Mouse (Mus musculus): ENCODE data around the gene 1700047I17Rik2.
"Not testable (repeated sequence)": the region's sequence is repeated elsewhere in the genome, so short reads cannot be mapped to it uniquely, and the experiment has no call there.

The 1700047I17Rik2 gene

GRCm38 (mm10) chr12:55199306-55199705 is at the start of gene 1700047I17Rik2:
Gene 1700047I17Rik2 (plus strand): TSS chr12:55199592.
- not testable (repeated sequence) for DNase-seq

DNA sequence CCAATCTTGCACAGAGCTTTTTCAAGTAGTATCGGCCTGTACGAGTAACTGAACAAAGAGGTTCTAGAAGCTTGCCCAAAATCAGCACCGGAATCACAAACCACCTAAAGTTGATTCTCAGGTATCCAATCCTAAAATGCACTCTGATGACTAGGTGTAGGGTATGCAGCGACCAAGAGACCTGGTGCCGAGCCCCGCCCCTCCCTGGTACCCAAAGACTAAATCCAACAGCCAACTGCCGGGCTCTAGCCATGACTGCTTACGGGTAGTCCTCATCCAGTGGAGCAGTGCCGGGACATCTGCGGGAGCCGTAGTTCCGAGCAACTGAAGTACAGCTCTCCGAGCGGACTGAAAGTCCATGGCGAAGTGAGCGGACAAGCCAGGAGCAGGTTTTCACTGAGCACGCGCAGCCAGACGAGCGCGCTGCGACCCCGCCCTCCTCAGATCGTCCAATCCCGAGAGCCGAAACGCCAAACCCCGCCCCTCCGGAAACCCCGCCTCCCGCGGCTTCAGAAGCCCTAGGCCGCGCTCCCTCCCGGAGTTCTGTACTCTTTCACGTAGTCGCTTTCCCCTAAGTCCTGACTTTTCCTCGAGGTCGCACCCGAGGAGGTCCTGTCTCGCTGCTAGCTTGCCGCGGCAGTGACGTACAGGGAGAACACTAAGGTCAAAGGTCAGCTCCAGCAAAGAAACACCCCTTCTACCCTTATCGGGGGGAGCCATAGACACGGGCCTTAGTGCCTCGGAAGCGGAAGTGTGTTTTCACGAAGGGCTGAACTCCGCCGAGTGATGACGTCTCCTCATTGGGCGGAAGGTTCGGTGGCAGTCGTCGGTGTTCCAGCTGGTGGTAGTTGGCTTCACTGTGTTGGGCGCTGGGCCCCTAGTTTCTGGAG is 44.6 kb upstream of the 1700047I17Rik2 start, which contains the start of gene Srp54b:
Srp54b (plus strand) TSS at position 546 of the 890 bp plus-strand sequence.
- DNase-seq = not testable (repeated sequence)

GRCm38 (mm10) chr12:55155449-55155783 is 44.0 kb upstream of the 1700047I17Rik2 start:
- not testable (repeated sequence) for DNase-seq

DNA sequence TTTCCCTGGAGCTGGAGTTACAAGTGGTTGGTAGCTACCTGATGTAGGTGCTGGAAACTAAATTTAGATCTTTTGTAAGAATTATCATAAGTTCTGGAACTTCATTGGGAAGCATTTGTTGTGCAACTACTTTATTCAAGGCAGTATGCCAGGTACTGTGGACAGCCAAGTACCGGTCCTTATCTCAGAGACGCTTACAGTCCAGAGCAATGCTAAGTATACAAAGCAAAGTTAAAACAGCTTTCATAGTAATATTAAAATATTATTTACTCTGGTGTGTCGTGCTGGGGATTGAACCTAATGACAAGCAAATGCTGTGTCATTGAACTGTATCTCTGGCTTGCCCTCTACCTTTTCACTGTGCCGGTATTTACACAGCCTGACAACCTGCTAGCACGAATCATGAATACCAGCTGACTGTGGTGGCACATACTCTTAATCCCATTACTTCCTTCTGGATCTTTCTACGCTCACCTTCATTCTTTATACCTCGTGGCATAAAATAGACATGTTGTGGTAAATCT is 32.3 kb upstream of the 1700047I17Rik2 start:
- DNase-seq = not testable (repeated sequence)

- not testable (repeated sequence) for DNase-seq
Measured at GRCm38 (mm10) chr12:55187686-55188085, 11.7 kb upstream of the 1700047I17Rik2 start.

DNA sequence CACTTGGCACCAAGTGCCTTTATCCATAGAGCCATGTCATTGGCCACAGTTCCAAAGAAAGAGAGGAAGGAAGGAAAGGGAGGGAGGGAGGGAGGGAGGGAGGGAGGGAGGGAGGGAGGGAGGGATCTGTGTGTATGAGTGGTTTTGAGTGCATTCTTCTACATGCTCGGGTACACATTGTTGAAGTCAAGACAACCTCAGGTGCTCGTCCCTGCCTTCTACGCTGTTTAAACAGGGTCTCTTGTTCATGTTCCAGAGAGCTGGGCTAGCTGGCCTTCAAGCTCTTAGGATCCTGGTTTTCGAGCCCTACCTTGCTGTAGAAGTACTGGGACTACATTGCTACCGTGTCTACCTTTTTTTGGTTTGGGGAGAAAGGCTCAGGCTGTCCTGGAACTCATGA is 10.3 kb upstream of the 1700047I17Rik2 start:
- not testable (repeated sequence) for DNase-seq

GRCm38 (mm10) chr12:55199799-55200198 is 407 bp downstream of the 1700047I17Rik2 start:
- not testable (repeated sequence) for DNase-seq

DNA sequence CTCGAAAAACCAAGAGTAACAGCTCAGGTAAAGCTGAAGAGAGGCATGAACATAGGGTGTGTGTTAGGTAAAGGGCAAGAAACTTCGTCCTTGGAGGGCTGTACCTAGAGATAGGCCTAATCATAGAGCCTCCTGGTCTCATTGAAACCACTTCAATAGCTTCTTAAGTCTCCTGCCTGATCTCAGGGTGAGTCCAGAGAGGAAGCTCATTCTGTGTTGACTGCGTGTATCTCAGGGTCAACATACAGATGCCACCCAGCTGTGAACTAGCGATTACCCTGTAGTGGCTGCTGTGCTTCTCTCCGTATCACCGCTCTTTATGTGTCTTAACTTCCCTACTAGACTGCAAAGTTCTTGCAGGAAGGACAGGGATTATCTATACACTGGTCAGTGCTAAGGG is 13.6 kb downstream of the 1700047I17Rik2 start:
- not testable (repeated sequence) for DNase-seq

DNA sequence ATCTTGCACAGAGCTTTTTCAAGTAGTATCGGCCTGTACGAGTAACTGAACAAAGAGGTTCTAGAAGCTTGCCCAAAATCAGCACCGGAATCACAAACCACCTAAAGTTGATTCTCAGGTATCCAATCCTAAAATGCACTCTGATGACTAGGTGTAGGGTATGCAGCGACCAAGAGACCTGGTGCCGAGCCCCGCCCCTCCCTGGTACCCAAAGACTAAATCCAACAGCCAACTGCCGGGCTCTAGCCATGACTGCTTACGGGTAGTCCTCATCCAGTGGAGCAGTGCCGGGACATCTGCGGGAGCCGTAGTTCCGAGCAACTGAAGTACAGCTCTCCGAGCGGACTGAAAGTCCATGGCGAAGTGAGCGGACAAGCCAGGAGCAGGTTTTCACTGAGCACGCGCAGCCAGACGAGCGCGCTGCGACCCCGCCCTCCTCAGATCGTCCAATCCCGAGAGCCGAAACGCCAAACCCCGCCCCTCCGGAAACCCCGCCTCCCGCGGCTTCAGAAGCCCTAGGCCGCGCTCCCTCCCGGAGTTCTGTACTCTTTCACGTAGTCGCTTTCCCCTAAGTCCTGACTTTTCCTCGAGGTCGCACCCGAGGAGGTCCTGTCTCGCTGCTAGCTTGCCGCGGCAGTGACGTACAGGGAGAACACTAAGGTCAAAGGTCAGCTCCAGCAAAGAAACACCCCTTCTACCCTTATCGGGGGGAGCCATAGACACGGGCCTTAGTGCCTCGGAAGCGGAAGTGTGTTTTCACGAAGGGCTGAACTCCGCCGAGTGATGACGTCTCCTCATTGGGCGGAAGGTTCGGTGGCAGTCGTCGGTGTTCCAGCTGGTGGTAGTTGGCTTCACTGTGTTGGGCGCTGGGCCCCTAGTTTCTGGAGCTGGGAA is 30.5 kb downstream of the 1700047I17Rik2 start, which contains the start of gene Srp54c:
Srp54c (plus strand) TSS at position 543 of the 894 bp plus-strand sequence.
- DNase-seq = not testable (repeated sequence)

- DNase-seq = not testable (repeated sequence)
Measured at GRCm38 (mm10) chr12:55230520-55230861, 31.1 kb downstream of the 1700047I17Rik2 start.

DNA sequence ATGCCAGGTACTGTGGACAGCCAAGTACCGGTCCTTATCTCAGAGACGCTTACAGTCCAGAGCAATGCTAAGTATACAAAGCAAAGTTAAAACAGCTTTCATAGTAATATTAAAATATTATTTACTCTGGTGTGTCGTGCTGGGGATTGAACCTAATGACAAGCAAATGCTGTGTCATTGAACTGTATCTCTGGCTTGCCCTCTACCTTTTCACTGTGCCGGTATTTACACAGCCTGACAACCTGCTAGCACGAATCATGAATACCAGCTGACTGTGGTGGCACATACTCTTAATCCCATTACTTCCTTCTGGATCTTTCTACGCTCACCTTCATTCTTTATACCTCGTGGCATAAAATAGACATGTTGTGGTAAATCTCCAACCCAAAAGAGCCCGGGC is 42.9 kb downstream of the 1700047I17Rik2 start:
- DNase-seq = not testable (repeated sequence)

- DNase-seq = not testable (repeated sequence)
Measured at GRCm38 (mm10) chr12:55261950-55262349, 62.6 kb downstream of the 1700047I17Rik2 start.

DNA sequence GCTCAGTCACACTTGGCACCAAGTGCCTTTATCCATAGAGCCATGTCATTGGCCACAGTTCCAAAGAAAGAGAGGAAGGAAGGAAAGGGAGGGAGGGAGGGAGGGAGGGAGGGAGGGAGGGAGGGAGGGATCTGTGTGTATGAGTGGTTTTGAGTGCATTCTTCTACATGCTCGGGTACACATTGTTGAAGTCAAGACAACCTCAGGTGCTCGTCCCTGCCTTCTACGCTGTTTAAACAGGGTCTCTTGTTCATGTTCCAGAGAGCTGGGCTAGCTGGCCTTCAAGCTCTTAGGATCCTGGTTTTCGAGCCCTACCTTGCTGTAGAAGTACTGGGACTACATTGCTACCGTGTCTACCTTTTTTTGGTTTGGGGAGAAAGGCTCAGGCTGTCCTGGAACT is 64.0 kb downstream of the 1700047I17Rik2 start:
- DNase-seq = not testable (repeated sequence)

All from kidney, postnatal 10 days (tissue).